Mouse (Mus musculus) testis, adult 2 months (tissue): ENCODE data around the gene Cpa2.

Experiments
- CTCF ChIP-seq: fragments of 200-500 bp; IDR thresholded peaks from 2 replicates; pipeline ENCODE4 v1.5.1; 2012; ENCODE audit warnings: low read depth, mild to moderate bottlenecking, inconsistent platforms, low read length, moderate library complexity; ENCODE audit not compliant: control insufficient read depth, insufficient read depth, insufficient replicate concordance
- POLR2A ChIP-seq: fragments of 200-500 bp; IDR thresholded peaks from 2 replicates; pipeline ENCODE4 v1.6.1; 2012; ENCODE audit warnings: low read depth, mild to moderate bottlenecking, inconsistent platforms, low read length, moderate library complexity; ENCODE audit not compliant: control insufficient read depth

GRCm38 (mm10) chr6:30541009-30541799, at the start of gene Cpa2:
- TF ChIP-seq CTCF (no peak), POLR2A (no peak)
